Mouse (Mus musculus) midbrain, embryonic 12.5 days (tissue): Measurements from ENCODE around the gene Vwc2l. TPM values are rescaled to one million over a fixed set of nuclear protein-coding genes. Genes with fewer than 3 reads are reported as not detected.
A peak's percentile ranks its signal among the peaks of the same experiment; 100 is the strongest.

Source experiments
- ATAC-seq: fragments of 200-750 bp; cut with Nextera tagmentation; 2 replicates; pipeline ENCODE4 v1.8.0; 2017; ENCODE audit warnings: low read depth, moderate TSS enrichment, moderate library complexity; ENCODE audit not compliant: low FRiP score
- H3K27ac ChIP-seq: fragments of 300-500 bp; sonication (generic); replicated peaks from 2 replicates; pipeline ENCODE4 v1.5.1; 2016; ENCODE audit warnings: mild to moderate bottlenecking
- H3K27me3 ChIP-seq: fragments of 300-500 bp; sonication (generic); 2 replicates; pipeline ENCODE4 v1.6.1; 2016; ENCODE audit warnings: mild to moderate bottlenecking
- H3K36me3 ChIP-seq: fragments of 300-500 bp; sonication (generic); 2 replicates; pipeline ENCODE4 v1.6.1; 2016
- H3K4me1 ChIP-seq: fragments of 300-500 bp; sonication (generic); 2 replicates; pipeline ENCODE4 v1.6.1; 2016
- H3K4me2 ChIP-seq: fragments of 300-500 bp; sonication (generic); replicated peaks from 2 replicates; pipeline ENCODE4 v1.6.1; 2016; ENCODE audit warnings: mild to moderate bottlenecking, moderate library complexity
- H3K4me3 ChIP-seq: fragments of 300-500 bp; sonication (generic); 2 replicates; pipeline ENCODE4 v1.5.1; 2016; ENCODE audit warnings: mild to moderate bottlenecking
- H3K9ac ChIP-seq: fragments of 300-500 bp; sonication (generic); replicated peaks from 2 replicates; pipeline ENCODE4 v1.6.1; 2016; ENCODE audit warnings: mild to moderate bottlenecking, moderate library complexity
- H3K9me3 ChIP-seq: fragments of 300-500 bp; sonication (generic); 2 replicates; pipeline ENCODE4 v1.6.1; 2016; ENCODE audit warnings: mild to moderate bottlenecking
- WGBS: fragments of 180-500 bp; shearing (Covaris S2); methylation state at CpG from one replicate; pipeline ENCODE4 v1.1.7; 2016; 5-methylcytosine and 5-hydroxymethylcytosine counted together
- polyA plus RNA-seq: library from polyadenylated mRNA; unstranded; fragments of >200 nt; fragmentation: Nextera tagmentation; extraction: Ambion mirVana; gene quantifications from 2 replicates; pipeline ENCODE4 v1.2.1, GENCODE M21; 2016

The Vwc2l gene
- 1.3 and 1.6 TPM in 2 replicates for polyA plus RNA-seq

DNA sequence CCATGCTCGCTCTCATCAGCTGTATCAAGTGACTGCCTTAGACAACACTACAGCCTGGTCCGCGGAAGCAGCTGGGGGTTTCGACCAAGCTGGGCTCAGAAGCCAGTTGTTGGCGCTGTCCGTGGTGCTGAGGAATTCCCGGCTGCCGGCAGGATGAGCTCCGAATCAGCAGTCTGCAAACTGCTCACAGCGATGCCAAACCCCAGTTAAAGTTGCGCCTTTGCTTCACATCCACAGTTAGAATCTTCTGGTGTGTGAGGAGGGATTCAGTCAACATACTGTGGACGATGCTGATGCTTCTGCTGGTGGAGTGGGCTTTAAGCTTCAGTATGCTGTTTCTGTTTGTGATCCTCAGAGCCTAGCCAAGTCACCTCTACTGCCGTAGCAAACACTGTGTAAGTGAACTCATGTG is at the start of gene Vwc2l:
Gene Vwc2l, plus strand, starts transcription at position 61 of the 412 bp plus-strand sequence.
- Histone ChIP-seq H3K4me2 (peak within 1 kb of the TSS; percentile 40), H3K4me3 (peak within 1 kb of the TSS; percentile 23), H3K9me3 (no peaks in the 10 kb centered on the region), H3K9ac (no peak within 1 kb of the TSS), H3K27ac (no peak within 1 kb of the TSS), H3K36me3 (no peaks in the 10 kb centered on the region), H3K27me3 (no peaks in the 10 kb centered on the region), H3K4me1 (no peaks in the 10 kb centered on the region)
- ATAC-seq = peak; percentile 82
- WGBS = 8% methylated on average over 13 of the region's 13 CpGs

GRCm38 (mm10) chr1:70692529-70692928 is 33.0 kb upstream of the Vwc2l start:
- Histone ChIP-seq H3K4me3 (no peak overlapping the region), H3K9ac (no peak overlapping the region), H3K36me3 (no peaks in the 10 kb centered on the region), H3K4me2 (no peak overlapping the region), H3K27me3 (no peaks in the 10 kb centered on the region), H3K9me3 (no peaks in the 10 kb centered on the region), H3K4me1 (no peaks in the 10 kb centered on the region), H3K27ac (no peak overlapping the region)
- no peak for ATAC-seq
- 89% methylated on average over 2 of the region's 2 CpGs for WGBS

DNA sequence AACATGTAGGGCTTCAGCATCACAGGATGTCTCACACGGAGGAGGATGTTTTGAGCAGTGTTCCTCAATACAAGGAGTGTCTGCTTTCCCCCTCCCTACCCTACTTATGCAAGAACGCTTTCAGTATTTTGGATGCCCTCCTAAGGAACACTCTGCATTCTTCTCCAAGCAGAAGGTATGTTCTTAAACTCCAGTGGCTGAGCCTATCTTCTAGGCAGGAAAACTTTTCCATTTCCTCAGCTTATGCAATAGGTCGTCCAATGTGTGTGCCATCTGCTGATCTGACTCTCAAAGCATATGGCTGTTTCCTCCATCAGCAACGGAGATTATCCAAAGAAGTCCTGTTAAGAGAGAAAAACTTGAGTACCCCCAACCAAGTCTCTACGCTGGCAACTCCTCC is 25.2 kb upstream of the Vwc2l start:
- 82% methylated on average over 5 of the region's 5 CpGs for WGBS
- Histone ChIP-seq H3K4me2 (no peak overlapping the region), H3K36me3 (no peaks in the 10 kb centered on the region), H3K27me3 (no peaks in the 10 kb centered on the region), H3K27ac (no peak overlapping the region), H3K4me3 (no peak overlapping the region), H3K9me3 (no peaks in the 10 kb centered on the region), H3K9ac (no peak overlapping the region), H3K4me1 (no peaks in the 10 kb centered on the region)
- no peak for ATAC-seq

- H3K36me3 ChIP-seq = no peaks in the 10 kb centered on the region
- no peaks in the 10 kb centered on the region for H3K9me3 ChIP-seq
- H3K4me3 ChIP-seq = no peak overlapping the region
- 86% methylated on average over 3 of the region's 3 CpGs for WGBS
- no peaks in the 10 kb centered on the region for H3K27me3 ChIP-seq
- H3K4me1 ChIP-seq = no peaks in the 10 kb centered on the region
- no peak overlapping the region for H3K4me2 ChIP-seq
- H3K9ac ChIP-seq = no peak overlapping the region
- no peak for ATAC-seq
- H3K27ac ChIP-seq = no peak overlapping the region
Observed at GRCm38 (mm10) chr1:70703934-70704333, 21.6 kb upstream of the Vwc2l start.

DNA sequence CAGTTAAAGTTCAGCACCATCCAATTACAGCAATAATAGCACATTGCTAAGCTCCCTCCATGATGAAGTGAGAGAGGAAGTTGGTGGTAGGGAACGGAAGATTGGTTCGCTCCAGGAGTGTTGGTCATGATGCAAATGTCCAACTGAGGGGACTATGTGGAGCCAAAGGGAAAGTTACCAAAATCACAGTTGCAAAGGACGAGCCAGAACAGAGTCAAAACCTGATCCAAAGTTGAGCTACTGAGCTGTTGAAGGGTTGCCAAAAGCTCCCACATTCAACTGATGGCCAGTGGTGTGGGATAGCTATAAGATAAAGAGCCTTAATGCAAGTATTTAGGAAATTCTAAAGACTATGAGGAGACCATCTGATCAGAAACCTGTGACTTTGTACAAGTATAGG is 19.7 kb upstream of the Vwc2l start:
- no peak overlapping the region for H3K4me3 ChIP-seq
- no peaks in the 10 kb centered on the region for H3K27me3 ChIP-seq
- 81% methylated on average over 3 of the region's 3 CpGs for WGBS
- H3K27ac ChIP-seq = no peak overlapping the region
- H3K4me2 ChIP-seq = no peak overlapping the region
- H3K36me3 ChIP-seq = no peaks in the 10 kb centered on the region
- H3K4me1 ChIP-seq = no peaks in the 10 kb centered on the region
- H3K9ac ChIP-seq = no peak overlapping the region
- no peaks in the 10 kb centered on the region for H3K9me3 ChIP-seq
- ATAC-seq = no peak

DNA sequence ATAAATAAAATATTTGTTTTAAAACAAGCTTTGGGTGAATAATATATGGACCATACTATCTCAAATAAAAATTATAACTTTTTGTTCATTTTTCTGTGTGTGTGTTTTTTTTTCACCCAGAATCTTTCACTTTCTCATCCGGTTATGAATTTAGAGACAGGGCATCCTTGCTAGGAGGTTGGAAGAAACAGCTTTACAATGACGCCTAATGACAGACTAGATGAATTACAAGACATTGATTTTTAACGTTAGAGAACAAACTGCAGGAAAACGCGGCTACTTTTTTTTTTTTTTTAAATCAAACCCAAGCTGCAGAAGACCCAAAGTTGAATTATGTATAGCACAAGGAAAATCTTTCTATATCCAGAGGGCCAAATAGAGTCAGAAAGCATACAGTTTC is 470 bp upstream of the Vwc2l start:
- no peak for ATAC-seq
- Histone ChIP-seq H3K4me1 (no peaks in the 10 kb centered on the region), H3K27me3 (no peaks in the 10 kb centered on the region), H3K27ac (no peak overlapping the region), H3K9ac (no peak overlapping the region), H3K4me2 (peak overlapping the region; percentile 40; the same call in 1 of the 2 replicates), H3K9me3 (no peaks in the 10 kb centered on the region), H3K4me3 (no peak overlapping the region), H3K36me3 (no peaks in the 10 kb centered on the region)
- 52% methylated on average over 5 of the region's 5 CpGs for WGBS

- no peaks in the 10 kb centered on the region for H3K27me3 ChIP-seq
- H3K4me1 ChIP-seq = no peaks in the 10 kb centered on the region
- no peak overlapping the region for H3K4me3 ChIP-seq
- H3K4me2 ChIP-seq = no peak overlapping the region
- no peaks in the 10 kb centered on the region for H3K36me3 ChIP-seq
- no peak overlapping the region for H3K9ac ChIP-seq
- H3K9me3 ChIP-seq = no peaks in the 10 kb centered on the region
- ATAC-seq = no peak
- H3K27ac ChIP-seq = no peak overlapping the region
Observed at GRCm38 (mm10) chr1:70787146-70787545, 61.6 kb downstream of the Vwc2l start.

- no peak overlapping the region for H3K9ac ChIP-seq
- H3K4me3 ChIP-seq = no peak overlapping the region
- H3K27me3 ChIP-seq = no peaks in the 10 kb centered on the region
- no peak overlapping the region for H3K4me2 ChIP-seq
- H3K27ac ChIP-seq = no peak overlapping the region
- no peaks in the 10 kb centered on the region for H3K36me3 ChIP-seq
- H3K4me1 ChIP-seq = no peaks in the 10 kb centered on the region
- 94% methylated on average over 5 of the region's 5 CpGs for WGBS
- ATAC-seq = no peak
- H3K9me3 ChIP-seq = no peaks in the 10 kb centered on the region
Observed at GRCm38 (mm10) chr1:70791636-70792035, 66.1 kb downstream of the Vwc2l start.

DNA sequence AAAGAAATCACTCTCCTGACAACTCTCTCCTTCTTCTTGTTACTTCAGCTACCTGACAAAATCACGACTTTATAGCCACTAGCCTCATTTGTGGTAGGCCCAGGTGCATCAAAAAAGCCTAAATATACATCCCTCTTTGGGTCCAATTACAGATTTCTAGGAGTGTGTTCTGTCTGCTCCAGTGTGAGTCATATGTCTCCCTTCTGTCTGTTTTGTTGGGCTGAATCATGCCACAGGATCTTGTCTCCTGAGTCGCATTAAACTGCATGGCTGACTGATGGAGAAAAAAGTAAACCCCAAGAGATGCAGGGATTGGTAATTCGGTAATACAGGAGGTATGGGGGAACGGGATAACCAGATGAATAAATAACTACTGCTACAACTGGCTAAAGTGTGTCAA is 69.6 kb downstream of the Vwc2l start:
- H3K36me3 ChIP-seq = no peaks in the 10 kb centered on the region
- no peak overlapping the region for H3K4me3 ChIP-seq
- no peak overlapping the region for H3K9ac ChIP-seq
- no peaks in the 10 kb centered on the region for H3K27me3 ChIP-seq
- no peaks in the 10 kb centered on the region for H3K9me3 ChIP-seq
- ATAC-seq = no peak
- no peak overlapping the region for H3K27ac ChIP-seq
- 85% methylated on average over 4 of the region's 4 CpGs for WGBS
- H3K4me2 ChIP-seq = no peak overlapping the region
- H3K4me1 ChIP-seq = no peaks in the 10 kb centered on the region

- no peak overlapping the region for H3K4me2 ChIP-seq
- H3K4me1 ChIP-seq = no peaks in the 10 kb centered on the region
- no peak overlapping the region for H3K4me3 ChIP-seq
- WGBS = 84% methylated on average over 3 of the region's 3 CpGs
- H3K9ac ChIP-seq = no peak overlapping the region
- no peaks in the 10 kb centered on the region for H3K9me3 ChIP-seq
- H3K27ac ChIP-seq = no peak overlapping the region
- ATAC-seq = no peak
- no peaks in the 10 kb centered on the region for H3K36me3 ChIP-seq
- H3K27me3 ChIP-seq = no peaks in the 10 kb centered on the region
Observed at GRCm38 (mm10) chr1:70803401-70803800, 77.9 kb downstream of the Vwc2l start.

- no peak overlapping the region for H3K9ac ChIP-seq
- no peak overlapping the region for H3K27ac ChIP-seq
- H3K36me3 ChIP-seq = no peaks in the 10 kb centered on the region
- no peak overlapping the region for H3K4me3 ChIP-seq
- no peaks in the 10 kb centered on the region for H3K27me3 ChIP-seq
- WGBS = 64% methylated on average over 2 of the region's 2 CpGs
- H3K4me2 ChIP-seq = no peak overlapping the region
- no peak for ATAC-seq
- no peaks in the 10 kb centered on the region for H3K9me3 ChIP-seq
- H3K4me1 ChIP-seq = no peaks in the 10 kb centered on the region
Observed at GRCm38 (mm10) chr1:70823111-70823510, 97.6 kb downstream of the Vwc2l start.

DNA sequence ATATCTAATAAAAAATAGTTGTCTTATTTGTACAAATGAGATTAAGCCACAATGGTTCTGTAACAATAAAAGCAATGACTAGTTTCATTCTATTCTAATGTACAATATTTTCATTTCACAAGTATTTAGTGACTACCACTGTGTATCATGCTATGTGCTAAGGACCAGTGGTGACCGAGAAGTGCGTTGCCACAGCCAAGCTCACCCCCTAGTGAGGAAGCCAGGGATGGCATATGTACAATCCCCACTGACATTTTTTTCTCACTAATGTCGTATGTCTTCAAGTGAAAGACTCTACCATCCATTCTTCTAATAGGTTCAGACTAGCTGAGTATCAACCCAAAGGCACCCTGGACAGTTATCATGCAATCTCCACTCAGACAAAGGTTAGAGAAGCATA is 107.7 kb downstream of the Vwc2l start:
- no peak overlapping the region for H3K27ac ChIP-seq
- no peaks in the 10 kb centered on the region for H3K9me3 ChIP-seq
- no peak for ATAC-seq
- no peaks in the 10 kb centered on the region for H3K4me1 ChIP-seq
- 80% methylated on average over 3 of the region's 3 CpGs for WGBS
- H3K9ac ChIP-seq = no peak overlapping the region
- no peaks in the 10 kb centered on the region for H3K36me3 ChIP-seq
- H3K4me3 ChIP-seq = no peak overlapping the region
- H3K4me2 ChIP-seq = no peak overlapping the region
- H3K27me3 ChIP-seq = no peaks in the 10 kb centered on the region

DNA sequence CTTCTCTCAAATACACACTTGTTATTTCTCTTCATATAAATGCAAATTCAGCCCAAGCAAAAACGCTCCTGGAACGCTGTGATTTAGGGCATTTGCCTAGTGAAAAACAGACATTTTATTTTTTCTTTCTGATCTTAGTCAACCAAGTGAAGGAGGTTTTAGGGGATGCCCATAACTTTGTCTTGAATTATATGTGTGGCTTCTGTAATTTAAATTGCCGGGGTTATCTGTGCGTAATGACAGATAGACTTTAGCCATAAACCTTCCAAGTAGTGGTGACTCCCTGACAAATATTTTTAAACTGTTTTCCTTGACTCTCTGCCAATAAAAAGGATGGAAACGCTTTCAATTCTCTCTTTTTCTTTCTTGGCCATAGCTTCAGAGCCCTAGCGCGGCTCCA is 116.7 kb downstream of the Vwc2l start:
- Histone ChIP-seq H3K4me3 (no peak overlapping the region), H3K27me3 (no peaks in the 10 kb centered on the region), H3K27ac (no peak overlapping the region), H3K4me2 (no peak overlapping the region), H3K4me1 (no peaks in the 10 kb centered on the region), H3K9me3 (no peaks in the 10 kb centered on the region), H3K9ac (no peak overlapping the region), H3K36me3 (no peaks in the 10 kb centered on the region)
- 88% methylated on average over 7 of the region's 7 CpGs for WGBS
- ATAC-seq = no peak
